Mouse (Mus musculus) hindbrain, postnatal 0 days (tissue): ENCODE measurements at regions not wholly inside any gene's neighbourhood (a gene's known extent, or its start where the extent isn't known, plus 50 kb on each side); places are given as distances from the start of the nearest gene placed in this dataset.

Source experiments
- ATAC-seq: fragments of 200-750 bp; cut with Nextera tagmentation; 2 replicates; pipeline ENCODE4 v1.8.0; 2017; ENCODE audit warnings: mild to moderate bottlenecking, moderate TSS enrichment, moderate library complexity
- DNase-seq: peaks from one replicate; pipeline ENCODE4 v3.0.0-alpha.2; 2015; ENCODE audit warnings: low spot score
- H3K27ac ChIP-seq: fragments of 300-500 bp; sonication (generic); 2 replicates; pipeline ENCODE4 v1.5.1; 2014; ENCODE audit warnings: mild to moderate bottlenecking
- H3K27me3 ChIP-seq: fragments of 300-500 bp; sonication (generic); 2 replicates; pipeline ENCODE4 v1.6.1; 2014; ENCODE audit warnings: low read length, mixed read lengths; ENCODE audit not compliant: insufficient read depth
- H3K36me3 ChIP-seq: fragments of 300-500 bp; sonication (generic); 2 replicates; pipeline ENCODE4 v1.6.1; 2014; ENCODE audit warnings: low read length, mixed read lengths; ENCODE audit not compliant: insufficient read depth
- H3K4me1 ChIP-seq: fragments of 300-500 bp; sonication (generic); 2 replicates; pipeline ENCODE4 v1.6.1; 2014; ENCODE audit warnings: antibody characterized with exemption, low read length, mixed read lengths; ENCODE audit not compliant: insufficient read depth
- H3K4me2 ChIP-seq: fragments of 300-500 bp; sonication (generic); 2 replicates; pipeline ENCODE4 v1.6.1; 2014; ENCODE audit warnings: low read depth, mild to moderate bottlenecking, low read length, moderate library complexity, mixed read lengths
- H3K4me3 ChIP-seq: fragments of 300-500 bp; sonication (generic); 2 replicates; pipeline ENCODE4 v1.5.1; 2014; ENCODE audit warnings: low read length
- H3K9ac ChIP-seq: fragments of 300-500 bp; sonication (generic); replicated peaks from 2 replicates; pipeline ENCODE4 v1.6.1; 2014; ENCODE audit warnings: mild to moderate bottlenecking, low read length, moderate library complexity, mixed read lengths
- H3K9me3 ChIP-seq: fragments of 300-500 bp; sonication (generic); 2 replicates; pipeline ENCODE4 v1.6.1; 2016; ENCODE audit warnings: low read length, mixed read lengths
- CTCF ChIP-seq: IDR thresholded peaks from 2 replicates; pipeline ENCODE4 v1.5.1; 2016; ENCODE audit warnings: antibody characterized with exemption, control low read depth, low read depth
- WGBS: fragments of 180-500 bp; shearing (Covaris S2); extraction: QIAGEN DNeasy Blood & Tissue Kit; methylation state at CpG from one replicate; pipeline ENCODE4 v1.1.7; 2014; 5-methylcytosine and 5-hydroxymethylcytosine counted together

GRCm38 (mm10) chr10:62055408-62055807 is 76.5 kb upstream of the Col13a1 start:
- ATAC-seq (peak; percentile 48; the same call in 1 of the 2 replicates), DNase-seq (peak; percentile 82)
- 53% methylated on average over 2 of the region's 2 CpGs for WGBS
- Histone ChIP-seq H3K9me3 (no peaks in the 10 kb centered on the region), H3K4me3 (no peak overlapping the region), H3K27me3 (no peaks in the 10 kb centered on the region), H3K4me2 (no peak overlapping the region), H3K9ac (no peak overlapping the region), H3K36me3 (no peaks in the 10 kb centered on the region), H3K4me1 (peaks cover 4% of the 10 kb centered on the region; the same call in 1 of the 2 replicates), H3K27ac (no peak overlapping the region)
- peak; percentile 87 for TF ChIP-seq CTCF

DNA sequence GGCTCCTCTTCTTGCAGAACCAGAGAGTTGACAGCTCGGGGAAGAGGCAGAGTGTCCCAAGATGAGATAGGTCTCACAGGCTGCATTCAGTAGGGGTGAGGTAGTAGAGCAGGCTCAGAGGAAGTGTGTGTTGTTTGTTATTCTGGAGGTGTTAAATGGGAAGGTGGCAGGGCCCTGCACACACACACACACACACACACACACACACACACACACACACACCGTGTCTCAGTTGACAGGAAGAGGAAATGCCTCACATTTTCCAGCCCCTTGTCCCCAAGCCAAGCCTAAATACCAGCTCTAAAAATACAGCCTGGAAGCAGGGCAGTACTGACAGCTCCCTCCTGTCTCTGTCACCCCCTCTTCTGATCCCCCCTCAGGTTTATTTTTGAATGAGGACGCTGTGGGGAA is 70.9 kb upstream of the Col13a1 start:
- H3K36me3 ChIP-seq = no peaks in the 10 kb centered on the region
- no peak overlapping the region for H3K4me3 ChIP-seq
- no peaks in the 10 kb centered on the region for H3K9me3 ChIP-seq
- 45% methylated on average over 2 of the region's 3 CpGs for WGBS
- no peak overlapping the region for H3K9ac ChIP-seq
- no peaks in the 10 kb centered on the region for H3K4me1 ChIP-seq
- ATAC-seq (no peak), DNase-seq (no peak)
- no peaks in the 10 kb centered on the region for H3K27me3 ChIP-seq
- H3K27ac ChIP-seq = no peak overlapping the region
- no peak overlapping the region for H3K4me2 ChIP-seq
- no peak for TF ChIP-seq CTCF

DNA sequence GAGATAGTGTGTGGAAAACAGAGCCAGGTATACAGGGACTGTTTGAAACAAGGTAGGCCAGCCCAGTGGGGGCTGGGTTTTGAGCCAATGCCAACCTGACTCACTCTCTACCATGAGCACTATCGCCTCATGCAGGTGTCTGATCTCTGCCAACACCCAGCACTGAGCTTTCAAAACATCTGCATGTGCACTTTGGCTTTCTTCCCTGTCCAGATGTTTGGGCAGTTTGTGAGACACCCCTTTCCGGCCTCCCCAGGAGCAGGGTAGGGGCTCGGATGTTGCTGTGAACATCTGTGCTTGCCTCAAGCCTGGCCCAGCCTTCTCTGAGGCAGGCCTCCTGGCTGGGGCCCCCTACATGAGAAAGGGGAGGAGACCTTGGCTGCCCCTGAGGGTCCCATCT is 65.5 kb upstream of the Col13a1 start:
- no peaks in the 10 kb centered on the region for H3K36me3 ChIP-seq
- TF ChIP-seq CTCF = no peak
- no peak for DNase-seq
- no peak overlapping the region for H3K4me3 ChIP-seq
- H3K27ac ChIP-seq = no peak overlapping the region
- H3K9me3 ChIP-seq = 0 out of 2 replicates have a peak, but pooled peaks cover 6% of the 10 kb centered on the region
- no peak overlapping the region for H3K9ac ChIP-seq
- H3K27me3 ChIP-seq = no peaks in the 10 kb centered on the region
- no peak overlapping the region for H3K4me2 ChIP-seq
- WGBS = 63% methylated on average over 3 of the region's 3 CpGs
- no peaks in the 10 kb centered on the region for H3K4me1 ChIP-seq
- ATAC-seq = no peak

DNA sequence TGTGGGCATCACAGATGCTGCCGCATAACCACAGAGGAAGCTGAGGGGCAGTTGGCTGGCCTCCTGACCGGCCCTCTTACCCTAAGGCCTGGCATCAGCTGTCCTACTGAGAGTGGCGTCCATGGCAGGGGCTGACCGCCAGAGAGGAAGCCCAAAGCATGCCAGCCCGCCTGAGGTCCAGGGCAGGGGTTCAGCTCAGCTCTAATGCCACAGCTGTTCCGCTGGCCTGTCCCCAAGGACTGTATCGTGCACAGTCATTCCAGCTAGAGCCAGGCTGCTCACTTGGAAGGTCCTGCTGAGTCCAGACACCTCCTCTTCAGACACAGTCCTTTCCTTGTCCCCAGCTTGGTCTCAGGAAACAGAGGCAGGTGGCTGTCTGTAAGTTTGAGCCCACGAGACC is 61.0 kb upstream of the Col13a1 start:
- H3K9me3 ChIP-seq = 0 out of 2 replicates have a peak, but pooled peaks cover 6% of the 10 kb centered on the region
- no peak for DNase-seq
- no peak for ATAC-seq
- H3K4me3 ChIP-seq = no peak overlapping the region
- no peaks in the 10 kb centered on the region for H3K27me3 ChIP-seq
- H3K36me3 ChIP-seq = no peaks in the 10 kb centered on the region
- WGBS = 87% methylated on average over 8 of the region's 8 CpGs
- no peak overlapping the region for H3K9ac ChIP-seq
- H3K4me2 ChIP-seq = no peak overlapping the region
- TF ChIP-seq CTCF = no peak
- no peak overlapping the region for H3K27ac ChIP-seq
- no peaks in the 10 kb centered on the region for H3K4me1 ChIP-seq

GRCm38 (mm10) chr10:62038656-62039055 is 59.7 kb upstream of the Col13a1 start:
- Histone ChIP-seq H3K9ac (no peak overlapping the region), H3K36me3 (no peaks in the 10 kb centered on the region), H3K27ac (no peak overlapping the region), H3K27me3 (no peaks in the 10 kb centered on the region), H3K4me1 (no peaks in the 10 kb centered on the region), H3K4me3 (no peak overlapping the region), H3K9me3 (0 out of 2 replicates have a peak, but pooled peaks cover 6% of the 10 kb centered on the region), H3K4me2 (no peak overlapping the region)
- no peak for TF ChIP-seq CTCF
- 81% methylated on average over 1 of the region's 1 CpGs for WGBS
- ATAC-seq (no peak), DNase-seq (no peak)

GRCm38 (mm10) chr10:62037402-62038199 is 58.7 kb upstream of the Col13a1 start:
- Histone ChIP-seq H3K4me3 (no peak overlapping the region), H3K27me3 (no peaks in the 10 kb centered on the region), H3K36me3 (no peaks in the 10 kb centered on the region), H3K4me1 (no peaks in the 10 kb centered on the region), H3K9ac (no peak overlapping the region), H3K9me3 (0 out of 2 replicates have a peak, but pooled peaks cover 6% of the 10 kb centered on the region), H3K27ac (no peak overlapping the region), H3K4me2 (no peak overlapping the region)
- 84% methylated on average over 9 of the region's 9 CpGs for WGBS
- no peak for DNase-seq
- no peak for ATAC-seq
- TF ChIP-seq CTCF = no peak

DNA sequence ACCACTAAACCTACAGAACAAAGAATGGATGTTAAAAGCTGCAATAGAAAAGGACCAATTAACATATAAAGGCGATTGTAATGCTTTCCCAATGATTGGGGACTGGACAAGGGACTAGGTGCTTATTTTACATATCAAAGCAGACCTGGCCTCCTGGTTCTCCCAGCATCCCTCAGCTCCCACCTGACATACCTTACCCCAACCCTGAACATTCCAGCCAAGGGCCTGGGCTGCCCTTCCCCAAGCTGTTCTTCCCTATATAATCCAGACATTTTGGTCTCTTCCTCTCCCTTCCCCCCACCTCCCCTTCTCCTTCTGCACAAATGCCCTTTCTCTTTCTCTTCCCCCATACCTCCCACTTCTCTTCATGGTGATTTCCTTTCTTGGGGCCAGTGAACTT is 57.9 kb upstream of the Col13a1 start:
- H3K9ac ChIP-seq = no peak overlapping the region
- no peaks in the 10 kb centered on the region for H3K36me3 ChIP-seq
- H3K4me3 ChIP-seq = no peak overlapping the region
- TF ChIP-seq CTCF = no peak
- H3K27me3 ChIP-seq = no peaks in the 10 kb centered on the region
- DNase-seq (no peak), ATAC-seq (no peak)
- no peak overlapping the region for H3K27ac ChIP-seq
- H3K4me1 ChIP-seq = no peaks in the 10 kb centered on the region
- H3K9me3 ChIP-seq = 0 out of 2 replicates have a peak, but pooled peaks cover 6% of the 10 kb centered on the region
- no peak overlapping the region for H3K4me2 ChIP-seq
- 26% methylated on average over 1 of the region's 1 CpGs for WGBS
